Comparison of ENCODE assay signal across 11 mouse cellular contexts in genomic region chr9:95599399-95599798, GRCm38 (mm10). TPM values are rescaled to one million over a fixed set of nuclear protein-coding genes. Genes with fewer than 3 reads are reported as not detected.
DNase-seq lines count a peak whose midpoint lies in the region; TF ChIP-seq lines count a peak whose summit lies in the region.
"Had no signal": no experiment of that assay in that cellular context is flagged by ENCODE, and none has a peak within 500 bp of the region (broad histone marks: within the 10 kb centered on the region; RNA-seq: fewer than 3 reads in every experiment).

No protein-coding gene starts in this region.

- no peaks in the 10 kb centered on the region for H3K27me3 ChIP-seq in heart, embryonic 10.5 days (ENCODE audit: insufficient read depth, poor library complexity, severe bottlenecking)
- H3K27me3 ChIP-seq in MEL (ENCODE audit: control insufficient read depth in 1 of 2, insufficient read depth in 2 of 2, low read length in 2 of 2), result peaks cover 0 to 1% of the 10 kb centered on the region in 2 experiments; a peak in 2 of 4 replicates
- no peaks in the 10 kb centered on the region for H3K27me3 ChIP-seq in splenic B cell, adult 2 months (ENCODE audit: control insufficient read depth, insufficient read depth, low read length, poor library complexity, severe bottlenecking)
- H3K27me3 ChIP-seq: midbrain, embryonic 15.5 days had no signal

- no peaks in the 10 kb centered on the region for H3K79me2 ChIP-seq in MEL (ENCODE audit: control insufficient read depth, insufficient read depth, low read length, poor library complexity)

- DNase-seq in heart, adult 11 months, result peak; percentile 71
- no peak for DNase-seq in heart, embryonic 10.5 days (ENCODE audit: low spot score)
- DNase-seq in lung, adult 2 months, result no peak
- DNase-seq in lung, postnatal 14 days, result no peak
- peak; percentile 37 for DNase-seq in MEL (ENCODE audit: low read depth, low spot score)
- peak; percentile 4 for DNase-seq in splenic B cell, adult 2 months (ENCODE audit: low read depth, low spot score)
- no peak for DNase-seq in cerebellum, adult 11-12 months
- DNase-seq in urinary bladder, adult 18-20 months (ENCODE audit: low spot score in 2 of 2), result no peak
- DNase-seq: lung, adult 18-20 months had no signal

- H3K9ac ChIP-seq in MEL (ENCODE audit: control insufficient read depth, low read depth, low read length, poor library complexity, severe bottlenecking), result no peak overlapping the region
- H3K9ac ChIP-seq: midbrain, embryonic 15.5 days had no signal

- H3K9me3 ChIP-seq in heart, embryonic 10.5 days, result no peaks in the 10 kb centered on the region
- no peaks in the 10 kb centered on the region for H3K9me3 ChIP-seq in MEL (replicated peaks; ENCODE audit: insufficient read depth, low read length)
- H3K9me3 ChIP-seq: midbrain, embryonic 15.5 days had no signal

- peak; percentile 14; the same call in 1 of the 2 replicates for TF ChIP-seq CTCF in lung, adult 2 months (IDR thresholded peaks at IDR 0.05; ENCODE audit: insufficient read depth, low read length)
- TF ChIP-seq CTCF in MEL (IDR thresholded peaks at IDR 0.05 in 2 of 3, conservative IDR thresholded peaks at IDR 0.05 in 1 of 3; ENCODE audit: control insufficient read depth in 1 of 3, insufficient read depth in 1 of 3, low read depth in 2 of 3, low read length in 3 of 3, poor library complexity in 1 of 3, severe bottlenecking in 1 of 3), result peak; percentile 44 to 54 (median 50)

- H3K36me3 ChIP-seq in heart, embryonic 10.5 days, result no peaks in the 10 kb centered on the region
- no peaks in the 10 kb centered on the region for H3K36me3 ChIP-seq in MEL (ENCODE audit: control insufficient read depth in 1 of 2, insufficient read depth in 2 of 2, low read length in 2 of 2)
- H3K36me3 ChIP-seq in splenic B cell, adult 2 months (ENCODE audit: control insufficient read depth, insufficient read depth, low read length, poor library complexity, severe bottlenecking), result no peaks in the 10 kb centered on the region
- H3K36me3 ChIP-seq: midbrain, embryonic 15.5 days had no signal

- no peak for TF ChIP-seq POLR2A in lung, adult 2 months (IDR thresholded peaks at IDR 0.05; ENCODE audit: borderline replicate concordance, extremely low read depth, low read depth, low read length)
- TF ChIP-seq POLR2A in MEL (IDR thresholded peaks at IDR 0.05; ENCODE audit: control insufficient read depth in 1 of 2, insufficient read depth in 1 of 2, low read depth in 1 of 2, low read length in 2 of 2, poor library complexity in 1 of 2), result no peak

- no peaks in the 10 kb centered on the region; the same call in 1 of the 2 replicates for H3K4me1 ChIP-seq in heart, embryonic 10.5 days
- no peaks in the 10 kb centered on the region for H3K4me1 ChIP-seq in lung, adult 2 months (ENCODE audit: control insufficient read depth, insufficient read depth, low read length)
- H3K4me1 ChIP-seq in MEL (ENCODE audit: control insufficient read depth in 1 of 2, insufficient read depth in 2 of 2, low read length in 2 of 2), result no peaks in the 10 kb centered on the region
- H3K4me1 ChIP-seq: midbrain, embryonic 15.5 days had no signal

- no peak overlapping the region for H3K27ac ChIP-seq in heart, embryonic 10.5 days
- H3K27ac ChIP-seq in MEL (ENCODE audit: control insufficient read depth, low read depth, low read length), result no peak overlapping the region
- H3K27ac ChIP-seq: midbrain, embryonic 15.5 days had no signal

- TF ChIP-seq EP300 in MEL (IDR thresholded peaks at IDR 0.05; ENCODE audit: low read depth in 1 of 2, low read length in 2 of 2), result no peak

- no peak overlapping the region for H3K4me3 ChIP-seq in heart, embryonic 10.5 days
- no peak overlapping the region for H3K4me3 ChIP-seq in lung, adult 2 months (replicated peaks; ENCODE audit: extremely low read depth, low read depth, low read length)
- H3K4me3 ChIP-seq in MEL (ENCODE audit: control insufficient read depth in 1 of 2, insufficient read depth in 1 of 2, low read depth in 2 of 2, low read length in 2 of 2), result no peak overlapping the region
- H3K4me3 ChIP-seq: midbrain, embryonic 15.5 days had no signal

- peak; percentile 41 for TF ChIP-seq RAD21 in MEL (IDR thresholded peaks at IDR 0.05; ENCODE audit: low read depth, low read length)

- WGBS in heart, embryonic 10.5 days, result 80% methylated on average over 4 of the region's 4 CpGs
- WGBS in lung, adult 2 months, result 84% methylated on average over 4 of the region's 4 CpGs

TF ChIP-seq in MEL, 35 proteins besides CTCF, POLR2A, EP300 and RAD21:
- TF ChIP-seq ZNF384 (IDR thresholded peaks at IDR 0.05; ENCODE audit: low read depth, low read length) (peak; percentile 50; the same call in 1 of the 2 replicates), ZC3H11A (IDR thresholded peaks at IDR 0.05; ENCODE audit: low read depth, low read length) (peak; percentile 27; the same call in 1 of the 2 replicates), ETS1 (IDR thresholded peaks at IDR 0.05; ENCODE audit: low read depth, low read length) (no peak), ZKSCAN1 (IDR thresholded peaks at IDR 0.05; ENCODE audit: low read depth, low read length) (no peak), SMC3 (IDR thresholded peaks at IDR 0.05; ENCODE audit: low read depth, low read length) (peak; percentile 43)
TF ChIP-seq in MEL: peak in this region for 3.

RNA-seq across cellular contexts. Expression of gene Pcolce2, which starts 38.0 kb away (rescaled TPM):
- 1.2 and 6.2 TPM in 2 replicates for polyA plus RNA-seq in heart, embryonic 10.5 days (2016; fragmentation: Nextera tagmentation; extraction: Ambion mirVana)
- 24.5 and 31.5 TPM in 2 replicates for polyA plus RNA-seq in lung, adult 2 months (2012; rRNA removed)
- not detected in 2 replicates for total RNA-seq in MEL (2012; rRNA removed)
- not detected for polyA plus RNA-seq in MEL (2012; ENCODE audit: insufficient read depth in 1 of 2, insufficient read length in 2 of 2, low read depth in 1 of 2, low replicate concordance in 2 of 2, missing spikeins in 1 of 2)
- total RNA-seq: hematopoietic stem cell, adult 5-6 weeks had no signal

RNA-seq across cellular contexts. Expression of gene Paqr9, which starts 39.9 kb away (rescaled TPM):
- 0.60 and 3.3 TPM in 2 replicates for polyA plus RNA-seq in heart, embryonic 10.5 days (2016; fragmentation: Nextera tagmentation; extraction: Ambion mirVana)
- polyA plus RNA-seq in lung, adult 2 months (2012; rRNA removed), result 1.8 and 2.0 TPM in 2 replicates
- 13.4 and 18.0 TPM in 2 replicates for total RNA-seq in MEL (2012; rRNA removed)
- 10 to 100 TPM; 24.8 to 46.0 TPM for polyA plus RNA-seq in MEL (2012; ENCODE audit: insufficient read depth in 1 of 2, insufficient read length in 2 of 2, low read depth in 1 of 2, low replicate concordance in 2 of 2, missing spikeins in 1 of 2)

Comparison
In these comparisons a context has a peak if more than half of its experiments do, and no peak if none do; other contexts are left out.
1. DNase-seq: peak in heart, adult 11 months (single experiment), MEL (single experiment) and splenic B cell, adult 2 months (single experiment); none in heart, embryonic 10.5 days (single experiment), lung, adult 2 months (single experiment), lung, postnatal 14 days (single experiment), cerebellum, adult 11-12 months (single experiment) and urinary bladder, adult 18-20 months (0 of 2).